Mouse (Mus musculus): Measurements from ENCODE around the gene Mmp24. TPM values are rescaled to one million over a fixed set of nuclear protein-coding genes. Genes with fewer than 3 reads are reported as not detected.

Mmp24 gene
- 13.4 and 15.4 TPM in 2 replicates for polyA plus RNA-seq (2015; fragmentation: Nextera tagmentation; extraction: Ambion mirVana)

DNA sequence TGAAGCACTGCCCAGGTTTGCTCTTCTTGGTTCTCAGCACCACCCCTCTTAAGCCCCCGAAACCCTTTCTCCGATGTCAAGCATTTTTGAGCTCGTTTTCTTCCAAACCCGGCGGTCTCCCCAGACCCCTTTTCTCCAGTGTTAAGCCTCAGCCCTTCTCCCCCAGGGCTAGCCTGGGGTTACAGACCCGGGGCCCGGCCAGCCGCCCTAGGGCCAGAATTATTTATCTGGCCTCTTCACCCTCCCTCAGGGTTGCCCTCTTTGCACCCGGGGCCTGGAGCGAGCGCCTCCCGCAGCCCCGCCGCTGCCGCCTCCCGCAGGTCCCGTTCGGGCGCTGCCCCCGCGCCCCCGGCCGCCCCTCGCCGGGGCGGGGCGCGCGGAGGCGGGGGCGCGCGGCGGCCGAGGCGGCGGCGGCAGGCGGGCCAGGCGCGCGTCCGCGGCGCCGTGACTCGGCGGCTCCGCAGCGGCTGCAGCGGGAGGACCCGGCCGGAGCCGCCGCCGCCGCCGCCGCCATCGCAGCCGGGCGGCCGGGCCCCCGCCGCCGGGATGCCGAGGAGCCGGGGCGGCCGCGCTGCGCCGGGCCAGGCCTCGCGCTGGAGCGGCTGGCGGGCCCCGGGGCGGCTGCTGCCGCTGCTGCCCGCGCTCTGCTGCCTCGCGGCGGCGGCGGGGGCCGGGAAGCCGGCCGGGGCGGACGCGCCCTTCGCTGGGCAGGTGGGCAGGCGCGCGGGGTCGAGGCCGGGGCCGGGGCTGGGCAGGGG, at the start of gene Mmp24:
Mmp24 (plus strand) TSS at position 416 of the 758 bp plus-strand sequence.

DNA sequence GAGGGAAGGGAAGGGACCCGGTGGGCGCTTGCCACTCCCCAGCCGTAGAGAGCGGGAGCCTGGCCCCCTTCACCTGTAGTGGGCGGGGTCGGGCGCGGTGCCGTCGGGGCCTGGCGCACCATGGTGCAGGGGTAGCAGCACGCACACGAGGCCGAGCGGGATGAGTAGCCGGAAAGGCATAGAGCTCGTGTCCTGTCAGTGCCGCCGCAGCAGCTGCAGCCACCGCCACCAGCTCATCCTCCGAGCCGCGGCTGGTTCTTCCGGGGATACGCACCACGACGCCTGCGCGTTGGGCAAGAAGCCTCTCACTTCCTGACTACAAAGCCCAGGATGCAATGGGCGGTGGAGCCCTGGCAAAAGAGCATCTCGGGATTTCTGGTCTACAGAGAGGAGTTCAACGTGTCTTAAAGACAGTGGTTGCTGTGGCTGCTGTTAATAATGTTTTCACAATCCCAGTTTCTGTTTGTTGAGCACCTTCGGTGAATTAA, 45.9 kb upstream of the Mmp24 start, which contains the start of gene Edem2:
Edem2 (minus strand) TSS at position 318 of the 488 bp plus-strand sequence.

DNA sequence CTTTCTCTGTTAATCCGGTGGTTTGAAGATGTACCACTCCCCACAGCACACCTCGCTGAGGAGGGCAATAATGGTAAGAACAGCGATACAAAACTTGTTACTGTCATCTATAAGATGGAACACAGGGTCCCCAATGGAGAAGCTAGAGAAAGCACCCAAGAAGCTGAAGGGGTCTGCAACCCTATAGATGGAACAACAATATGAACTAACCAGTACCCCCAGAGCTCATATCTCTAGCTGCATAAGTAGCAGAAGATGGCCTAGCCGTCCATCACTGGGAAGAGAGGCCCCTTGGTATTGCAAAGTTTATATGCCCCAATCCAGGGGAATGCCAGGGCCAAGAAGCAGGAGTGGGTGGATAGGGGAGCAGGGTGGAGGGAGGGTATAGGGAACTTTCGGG, 39.4 kb upstream of the Mmp24 start, which contains the start of gene Gm17581:
Gm17581 (minus strand) TSS at position 101 of the 400 bp plus-strand sequence.

DNA sequence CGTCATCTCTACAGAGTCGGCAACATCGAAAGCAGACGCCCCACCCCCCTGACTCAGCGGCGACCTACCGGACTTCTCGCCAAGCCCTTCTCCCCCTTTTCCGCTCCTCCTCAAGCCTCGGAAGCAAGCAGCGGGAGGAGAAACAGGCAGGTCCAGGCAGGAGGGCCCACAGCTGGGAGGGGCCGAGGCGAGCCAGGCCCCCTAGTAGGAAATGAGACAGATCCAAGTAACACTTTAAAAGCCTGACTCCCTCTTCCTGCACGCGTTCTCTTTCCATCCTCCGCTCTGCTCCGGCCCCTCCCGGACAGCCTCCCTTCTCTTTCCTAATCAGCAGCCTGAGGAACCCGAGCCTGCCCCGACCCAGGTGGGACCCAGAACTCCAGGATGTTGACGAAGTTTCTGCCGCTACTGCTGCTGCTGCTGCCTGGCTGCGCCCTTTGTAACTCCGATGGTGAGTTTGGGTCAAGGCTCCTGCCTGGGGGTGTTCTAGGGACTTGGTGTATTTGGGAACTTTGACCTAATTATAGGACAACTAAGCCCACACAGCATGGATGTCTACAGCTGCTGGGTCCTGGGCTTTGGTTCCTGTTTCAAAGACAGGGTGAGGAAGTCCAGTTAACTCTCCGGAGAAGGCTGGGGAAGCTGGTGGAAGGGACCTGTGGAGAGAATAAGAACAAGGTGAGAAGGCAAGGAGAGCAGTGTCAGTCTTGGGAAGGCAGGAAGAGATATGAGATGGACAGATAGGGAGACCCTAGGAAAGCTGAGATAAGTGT, 23.9 kb upstream of the Mmp24 start, which contains the start of gene Procr:
Procr (plus strand) TSS at position 104 of the 773 bp plus-strand sequence.

DNA sequence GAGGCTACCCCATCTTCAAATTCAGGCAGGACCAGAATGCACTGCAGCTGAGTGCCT, 44.1 kb downstream of the Mmp24 start, which contains the start of gene BC029722:
BC029722 (minus strand) TSS at position 35 of the 57 bp plus-strand sequence.

DNA sequence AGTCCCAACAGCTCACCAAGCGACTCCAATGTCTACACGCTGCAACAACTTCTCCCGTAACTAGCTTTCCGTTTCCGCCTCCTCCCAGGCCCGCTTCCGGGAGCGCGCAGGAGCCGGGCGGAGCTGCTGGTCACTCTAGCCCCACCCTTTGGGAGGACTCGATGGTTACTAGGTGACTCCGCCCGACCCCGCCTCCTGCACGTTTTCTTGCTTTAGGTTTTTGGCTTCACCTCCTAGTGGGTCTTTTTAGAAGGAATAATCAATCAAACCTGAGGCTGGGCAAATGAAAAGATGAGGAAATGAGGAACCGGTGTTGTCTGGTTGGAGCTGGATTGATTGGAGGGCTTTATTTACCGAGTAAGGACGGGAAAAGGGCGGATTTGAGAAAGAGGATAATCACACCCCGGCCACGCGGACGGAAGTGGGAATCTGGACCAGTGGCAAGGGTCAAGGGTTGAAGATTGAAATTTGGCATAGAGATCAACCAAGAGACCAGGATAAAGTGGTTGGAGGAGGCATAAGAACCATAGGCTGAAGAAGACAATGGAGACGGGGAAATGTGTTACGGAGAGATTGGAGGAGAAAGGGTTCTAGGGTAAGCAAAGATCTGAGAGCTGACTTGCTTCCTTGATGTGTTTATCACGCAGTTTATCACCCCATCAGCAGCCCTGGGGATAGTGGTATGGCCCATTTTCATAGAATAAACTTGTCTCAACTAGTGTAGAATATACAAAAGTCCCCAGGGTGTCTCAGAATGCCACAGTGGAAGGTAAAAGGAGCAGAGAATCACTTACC, 51.7 kb downstream of the Mmp24 start, which contains the start of gene Eif6:
Eif6 (minus strand) TSS at position 296 of the 795 bp plus-strand sequence.

DNA sequence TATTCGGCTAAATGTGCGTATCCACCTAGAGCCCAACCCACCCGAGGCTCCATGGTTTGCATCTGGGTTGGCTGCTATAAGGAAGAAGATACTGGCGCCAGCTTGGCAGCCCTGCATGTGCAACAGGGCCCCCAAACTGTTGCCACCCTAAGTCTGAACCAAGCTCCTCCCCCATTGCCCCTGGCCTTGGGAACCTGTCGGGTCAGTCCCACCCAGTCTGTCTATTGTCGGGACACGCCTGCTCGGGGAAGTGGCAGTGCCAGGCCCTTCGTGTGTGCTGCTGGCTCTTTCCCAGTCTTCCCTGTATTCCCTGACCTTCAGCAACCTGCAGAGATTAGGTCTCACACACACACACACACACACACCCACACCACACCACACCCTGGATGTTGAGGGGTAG, 59.6 kb downstream of the Mmp24 start, which contains the start of gene Fam83c:
Fam83c (minus strand) TSS at position 123 of the 400 bp plus-strand sequence.

Other genes starting within 250 kb of the Mmp24 start
- gene Gss, start 182.5 kb upstream of the Mmp24 start, polyA plus RNA-seq (2015; fragmentation: Nextera tagmentation; extraction: Ambion mirVana): 15.7 and 16.6 TPM in 2 replicates
- gene Myh7b, start 164.1 kb upstream of the Mmp24 start, polyA plus RNA-seq (2015; fragmentation: Nextera tagmentation; extraction: Ambion mirVana): 2.9 and 4.4 TPM in 2 replicates
- gene Trpc4ap, start 83.0 kb upstream of the Mmp24 start, polyA plus RNA-seq (2015; fragmentation: Nextera tagmentation; extraction: Ambion mirVana): 129 and 133 TPM in 2 replicates
- gene Edem2, start 45.9 kb upstream of the Mmp24 start, polyA plus RNA-seq (2015; fragmentation: Nextera tagmentation; extraction: Ambion mirVana): 26.5 and 30.5 TPM in 2 replicates
- gene Gm17581, start 39.5 kb upstream of the Mmp24 start, polyA plus RNA-seq (2015; fragmentation: Nextera tagmentation; extraction: Ambion mirVana): not detected in 2 replicates
- 4.1 and 4.3 TPM in 2 replicates for gene Procr, start 24.2 kb upstream of the Mmp24 start, polyA plus RNA-seq (2015; fragmentation: Nextera tagmentation; extraction: Ambion mirVana)
- gene BC029722, start 44.1 kb downstream of the Mmp24 start, polyA plus RNA-seq (2015; fragmentation: Nextera tagmentation; extraction: Ambion mirVana): 62.5 and 64.9 TPM in 2 replicates
- 138 and 140 TPM in 2 replicates for gene Eif6, start 51.6 kb downstream of the Mmp24 start, polyA plus RNA-seq (2015; fragmentation: Nextera tagmentation; extraction: Ambion mirVana)
- gene Fam83c, start 59.5 kb downstream of the Mmp24 start, polyA plus RNA-seq (2015; fragmentation: Nextera tagmentation; extraction: Ambion mirVana): 0.21 and 0.23 TPM in 2 replicates
- 55.5 and 58.6 TPM in 2 replicates for gene Uqcc1, start 155.0 kb downstream of the Mmp24 start, polyA plus RNA-seq (2015; fragmentation: Nextera tagmentation; extraction: Ambion mirVana)
- not detected in 2 replicates for gene Gm15557, start 165.4 kb downstream of the Mmp24 start, polyA plus RNA-seq (2015; fragmentation: Nextera tagmentation; extraction: Ambion mirVana)
- 0.62 and 0.85 TPM in 2 replicates for gene Gdf5, start 170.0 kb downstream of the Mmp24 start, polyA plus RNA-seq (2015; fragmentation: Nextera tagmentation; extraction: Ambion mirVana)
- gene Cep250, start 181.1 kb downstream of the Mmp24 start, polyA plus RNA-seq (2015; fragmentation: Nextera tagmentation; extraction: Ambion mirVana): 12.9 and 13.4 TPM in 2 replicates
- gene 6430550D23Rik, start 232.6 kb downstream of the Mmp24 start, polyA plus RNA-seq (2015; fragmentation: Nextera tagmentation; extraction: Ambion mirVana): 1.1 and 1.6 TPM in 2 replicates
- 418 and 471 TPM in 2 replicates for gene Ergic3, start 232.7 kb downstream of the Mmp24 start, polyA plus RNA-seq (2015; fragmentation: Nextera tagmentation; extraction: Ambion mirVana)